Mouse (Mus musculus) mesoderm, embryonic 11.5 days (tissue): ENCODE data around the gene Tmem234.

ENCODE experiments used
- DNase-seq: peaks from one replicate; pipeline ENCODE4 v3.0.0-alpha.2; 2012; ENCODE audit warnings: low read depth, low spot score

The Tmem234 gene

DNA sequence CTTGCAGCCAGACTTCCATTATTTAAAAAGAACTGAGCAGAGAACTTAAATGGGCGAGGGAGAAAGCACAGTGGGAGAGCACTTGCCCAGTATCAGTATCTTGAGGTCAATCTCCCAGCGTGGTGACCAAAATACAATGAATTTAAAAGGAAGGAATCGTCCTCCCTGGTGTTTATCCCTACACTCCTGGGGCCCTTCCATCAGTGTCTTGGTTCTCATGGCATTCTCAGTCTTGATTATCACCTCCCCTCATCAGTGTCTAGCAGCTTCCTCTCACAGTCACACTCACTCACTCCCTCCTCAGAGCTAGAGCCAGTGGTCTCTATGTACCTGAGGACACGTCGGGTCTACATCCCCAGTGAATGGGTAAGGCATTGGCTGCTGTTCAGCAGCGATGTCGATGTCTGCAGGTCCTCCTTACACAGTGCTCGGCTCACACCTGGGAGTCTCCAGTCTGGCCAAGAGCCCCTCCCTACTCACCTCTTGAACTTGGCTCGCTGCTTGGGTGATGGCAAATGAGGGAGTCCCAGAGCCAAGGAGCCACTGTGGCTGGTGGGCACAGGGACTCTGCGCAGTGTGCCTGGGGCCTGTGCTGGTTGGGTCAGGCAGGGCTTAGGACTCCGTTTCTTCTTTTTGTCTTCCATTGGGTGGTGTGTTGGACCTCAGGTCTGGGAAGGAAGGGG is 21.8 kb downstream of the Tmem234 start:
- DNase-seq, result no peak

- no peak for DNase-seq
Measured at GRCm38 (mm10) chr4:129622803-129623535, 22.5 kb downstream of the Tmem234 start.

- DNase-seq, result peak; percentile 43
Measured at GRCm38 (mm10) chr4:129623681-129624091, 23.2 kb downstream of the Tmem234 start, which contains the start of gene Ccdc28b. Ccdc28b (minus strand) TSS chr4:129623947.

GRCm38 (mm10) chr4:129624281-129625028 is 24.0 kb downstream of the Tmem234 start:
- peak; percentile 90 for DNase-seq

DNA sequence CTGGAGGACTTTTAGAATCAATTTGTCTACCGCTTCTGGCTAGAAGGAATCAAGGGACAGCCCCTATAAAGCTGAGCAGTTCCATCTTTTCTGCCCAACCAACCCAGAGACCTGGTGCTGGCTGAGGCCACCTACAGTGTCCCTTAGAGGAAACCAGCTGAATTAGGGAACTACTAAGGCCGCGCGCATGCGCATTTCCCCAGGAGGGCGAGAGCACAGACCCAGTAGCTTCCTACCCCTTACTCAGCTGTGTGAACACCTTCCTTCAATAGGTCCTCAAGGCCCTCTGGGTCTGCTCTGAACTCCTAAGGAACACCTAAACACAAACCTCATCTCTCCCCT is 24.5 kb downstream of the Tmem234 start:
- DNase-seq, result no peak

DNA sequence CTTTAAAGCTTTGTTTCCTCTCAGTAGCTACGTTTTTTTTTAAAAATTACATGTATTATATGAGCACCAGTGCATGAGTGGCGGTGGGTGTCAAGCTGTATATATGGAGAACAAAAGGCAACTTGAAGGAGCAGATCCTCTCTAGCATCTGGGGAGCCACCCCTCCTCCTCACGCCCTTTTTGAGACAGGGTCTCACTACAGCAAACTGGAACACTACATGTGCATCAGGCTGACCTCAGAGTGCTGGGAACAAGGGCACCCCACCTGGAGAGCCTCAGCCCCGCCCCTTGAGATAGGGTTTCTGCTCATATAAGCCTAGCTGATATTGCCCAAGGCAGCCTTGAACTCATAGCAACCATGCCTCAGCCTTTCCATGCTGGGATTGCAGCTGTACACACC is 25.0 kb downstream of the Tmem234 start:
- no peak for DNase-seq

DNA sequence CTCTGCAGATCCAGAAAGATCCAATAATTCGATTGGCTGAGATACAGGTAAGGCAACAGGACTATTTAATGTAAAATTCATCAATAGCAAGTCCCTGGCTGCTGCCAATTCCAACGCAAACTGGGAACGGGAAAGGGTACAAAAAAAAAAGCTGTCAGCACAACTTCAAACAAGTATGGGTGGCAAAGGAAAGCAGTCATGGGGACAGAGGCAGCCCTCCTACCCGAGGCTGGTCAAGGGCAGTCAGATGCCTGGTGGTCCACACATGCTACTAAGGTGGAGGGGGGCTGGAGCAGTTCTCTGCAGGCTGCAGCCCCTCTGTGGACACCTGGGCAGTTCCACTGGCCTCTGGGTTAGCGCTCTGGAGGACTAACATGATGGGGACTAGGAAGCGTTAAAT is 25.6 kb downstream of the Tmem234 start:
- no peak for DNase-seq

DNA sequence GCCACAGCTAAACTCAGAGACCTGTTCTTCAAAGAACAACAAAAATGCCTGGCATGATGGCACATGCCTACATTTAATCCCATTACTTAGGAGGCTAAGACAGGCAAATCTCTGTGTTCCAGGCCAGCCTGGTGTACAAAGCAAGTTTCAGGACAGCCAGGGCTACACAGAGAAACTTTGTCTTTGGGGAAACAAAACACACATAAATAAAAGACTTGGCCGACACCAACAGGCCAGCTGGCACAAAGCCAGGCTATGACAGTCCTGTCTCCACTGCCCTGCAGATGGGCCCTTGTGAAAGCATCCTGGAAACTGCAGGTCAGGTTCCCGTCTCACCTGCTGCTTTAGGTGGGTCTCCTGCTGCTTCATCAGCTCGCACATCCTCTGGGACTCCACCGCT is 30.5 kb downstream of the Tmem234 start:
- DNase-seq, result no peak

DNA sequence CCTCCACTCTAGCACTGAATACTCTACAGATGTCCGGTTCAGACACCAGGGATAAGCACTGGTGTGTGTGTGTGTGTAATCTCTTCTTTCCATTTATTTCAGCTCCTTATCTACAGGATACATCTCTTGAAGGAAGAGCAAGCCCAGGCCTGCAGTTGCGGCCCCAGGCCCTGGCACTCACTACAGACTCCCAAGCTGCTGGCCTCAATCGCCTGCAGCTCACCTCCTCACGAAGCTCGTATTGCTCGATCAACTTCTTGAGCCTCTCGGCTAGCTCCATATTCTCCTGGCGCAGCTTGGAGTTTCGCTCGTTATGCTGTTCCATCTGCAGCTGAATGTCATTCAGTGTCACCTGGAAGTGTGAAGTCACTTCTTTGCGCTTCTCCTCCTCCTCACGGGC is 31.4 kb downstream of the Tmem234 start:
- no peak for DNase-seq

DNA sequence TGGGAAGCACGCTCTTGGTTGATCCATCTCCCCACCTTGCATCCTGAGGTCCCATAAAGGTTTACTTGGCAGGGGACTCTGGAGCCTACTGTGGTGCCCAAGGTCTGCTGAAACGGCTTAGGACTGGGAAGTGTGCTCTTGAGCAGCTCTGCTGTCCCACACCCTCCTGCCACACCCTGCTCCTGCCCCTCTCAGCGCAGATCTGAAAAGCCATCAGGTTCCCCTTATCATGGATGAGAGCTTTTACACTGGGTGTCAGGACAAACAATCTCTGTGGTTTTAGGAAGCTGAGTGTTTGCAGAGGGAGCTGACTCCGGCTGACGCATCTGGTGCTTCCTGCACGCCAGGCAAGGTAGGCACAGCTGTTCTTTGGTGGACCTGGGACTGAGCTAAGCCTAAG is 33.4 kb downstream of the Tmem234 start:
- DNase-seq, result no peak

DNA sequence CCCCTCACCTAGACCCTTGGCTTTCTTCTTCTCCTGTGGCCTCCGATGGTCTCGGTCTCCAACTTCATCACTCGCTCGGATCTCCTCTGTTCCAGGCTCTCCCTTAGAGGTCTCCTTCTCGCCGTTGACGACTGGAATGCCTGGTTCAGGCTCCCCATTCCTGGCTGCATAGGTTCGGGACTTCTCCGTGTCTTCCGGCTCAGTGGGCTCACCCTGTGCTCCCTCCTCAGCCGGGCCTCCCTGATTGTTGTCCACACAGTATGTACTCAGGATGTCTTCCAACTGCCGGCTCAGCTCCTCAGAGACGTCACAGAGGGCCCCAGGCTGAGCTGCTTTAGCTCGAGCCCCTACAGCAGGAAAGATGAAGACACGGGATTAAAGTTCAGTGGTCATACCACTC is 38.8 kb downstream of the Tmem234 start:
- DNase-seq, result no peak

DNA sequence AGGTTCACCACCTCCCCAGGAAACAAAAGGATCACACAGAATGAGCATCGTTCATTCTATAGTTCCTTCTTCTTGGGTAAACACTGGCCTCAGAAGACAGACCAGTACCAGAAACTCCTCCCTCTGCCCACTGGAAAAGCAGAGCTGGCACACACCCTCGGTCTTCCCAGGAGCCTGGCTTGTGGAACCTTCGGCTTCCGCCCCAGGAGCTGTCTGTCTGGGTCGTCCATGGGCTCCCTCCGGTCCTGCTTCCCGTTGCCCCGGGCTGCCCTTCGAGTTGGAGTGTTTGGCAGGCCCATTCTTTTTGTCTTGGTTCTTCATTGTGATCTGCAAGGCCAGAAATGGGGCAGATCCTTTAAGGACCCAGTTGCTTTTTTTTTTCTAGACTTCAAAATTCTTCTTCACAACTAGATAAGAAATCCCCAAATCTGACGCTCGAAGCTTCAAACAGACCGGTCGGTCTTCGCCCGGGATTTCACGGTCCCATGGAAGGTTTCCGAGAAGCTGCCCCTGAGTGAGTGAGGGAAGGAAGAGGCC is 39.7 kb downstream of the Tmem234 start:
- no peak for DNase-seq

GRCm38 (mm10) chr4:129640638-129641467 is 40.4 kb downstream of the Tmem234 start, which contains the start of gene Txlna:
Txlna (minus strand) TSS chr4:129641065.
- DNase-seq, result peak; percentile 98

DNA sequence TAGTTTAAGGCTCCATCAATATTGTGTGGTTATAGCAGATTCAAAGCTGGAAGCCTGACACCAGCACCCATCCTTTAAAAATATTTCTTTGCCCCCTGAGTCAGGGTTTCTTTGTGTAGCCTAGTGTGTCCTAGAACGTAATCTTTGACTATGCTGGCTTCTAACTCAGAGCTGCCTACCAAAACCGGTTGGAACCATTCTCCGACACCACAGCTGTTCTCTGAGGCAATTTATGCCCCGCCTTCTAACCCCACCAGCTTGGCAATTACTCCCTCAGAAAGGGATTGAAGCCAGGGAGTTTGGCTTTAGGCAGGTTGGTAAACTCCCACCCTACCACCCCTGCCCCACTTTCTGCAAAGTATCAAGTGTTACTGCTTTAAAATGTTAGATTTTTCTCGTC is 41.3 kb downstream of the Tmem234 start:
- DNase-seq, result no peak

- no peak for DNase-seq
Measured at GRCm38 (mm10) chr4:129645204-129645603, 44.7 kb downstream of the Tmem234 start.

GRCm38 (mm10) chr4:129648656-129649055 is 48.2 kb downstream of the Tmem234 start:
- DNase-seq, result no peak

DNA sequence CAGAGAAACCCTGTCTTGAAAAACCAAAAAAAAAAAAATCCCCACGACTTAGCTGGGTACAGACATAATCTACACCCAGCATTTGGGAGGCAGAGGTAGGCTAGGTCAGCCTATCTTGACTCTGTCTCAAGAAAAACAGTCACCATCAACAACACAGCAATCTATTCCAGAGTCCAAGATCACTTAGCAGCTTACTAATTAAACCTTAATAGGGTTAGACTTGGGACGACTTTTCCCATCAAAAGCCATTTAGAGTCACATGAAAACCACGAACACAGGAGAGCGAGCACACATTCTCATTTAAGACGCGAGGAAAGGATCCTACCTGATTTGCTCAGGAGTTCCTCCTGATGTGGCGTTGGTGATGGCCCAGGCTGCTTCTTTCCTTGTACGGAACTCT is 49.9 kb downstream of the Tmem234 start:
- DNase-seq, result no peak

DNA sequence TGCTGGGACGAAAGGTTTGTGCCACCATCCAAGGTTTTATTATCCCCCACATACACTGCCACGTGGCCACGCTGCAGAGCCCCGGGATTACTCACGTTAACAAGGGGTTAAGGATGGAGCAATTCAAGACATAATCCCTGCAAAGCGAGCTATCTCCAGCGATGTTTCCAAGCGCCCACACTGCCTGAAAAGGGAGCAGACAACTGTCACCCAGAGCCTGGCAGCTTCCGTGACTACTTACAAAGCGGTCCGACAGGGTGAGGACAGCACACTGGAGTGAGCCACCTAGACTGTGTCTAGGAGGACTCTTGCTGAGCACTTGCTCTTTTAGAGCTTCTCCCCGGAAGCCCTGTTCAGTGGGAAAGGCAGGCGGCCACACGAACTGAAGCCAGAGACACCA is 54.3 kb downstream of the Tmem234 start:
- no peak for DNase-seq

DNA sequence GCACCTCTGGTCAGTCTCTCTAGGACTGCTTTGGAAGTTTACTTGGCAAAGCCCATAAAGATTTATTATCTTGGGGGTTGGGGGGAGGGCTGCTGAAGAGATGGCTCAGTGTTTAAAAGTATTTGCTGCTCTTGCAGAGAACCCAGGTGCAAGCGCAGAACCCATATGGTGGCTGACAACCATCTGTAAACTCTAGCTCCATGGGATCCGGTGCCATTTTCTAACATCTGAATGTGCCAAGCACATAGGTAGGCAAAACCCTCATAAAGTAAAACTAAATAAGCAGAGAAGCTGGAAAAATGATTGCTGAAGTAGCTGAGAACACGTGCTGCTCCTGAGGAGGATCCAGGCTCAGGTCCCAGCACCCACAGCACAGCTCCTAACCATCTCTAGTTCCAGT is 61.1 kb downstream of the Tmem234 start:
- no peak for DNase-seq

DNA sequence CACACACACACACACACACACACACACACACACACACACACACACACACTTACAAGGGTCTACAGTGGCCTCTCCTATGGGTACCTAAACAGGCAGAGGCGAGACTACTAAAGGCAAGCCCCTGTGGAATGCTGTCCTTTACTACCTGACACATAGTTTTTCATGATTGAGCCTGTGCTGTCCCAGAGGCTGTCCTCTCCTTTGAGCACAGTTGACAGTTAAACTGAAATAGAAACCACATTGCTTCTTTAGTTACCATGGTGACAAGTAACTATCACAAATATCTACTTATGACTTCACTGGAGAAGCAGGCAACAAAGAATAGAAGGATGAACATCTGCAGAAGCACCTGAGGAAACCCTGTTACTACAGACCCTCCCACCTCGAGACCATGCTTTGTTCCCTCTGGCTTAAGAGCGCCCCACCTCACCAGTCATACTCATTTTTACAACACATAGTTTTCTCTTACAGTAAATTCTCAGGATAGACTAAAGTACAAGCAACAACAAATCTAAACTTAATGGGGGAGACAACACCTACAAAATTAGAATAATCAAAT is 61.9 kb downstream of the Tmem234 start:
- DNase-seq, result no peak

GRCm38 (mm10) chr4:129671491-129672082 is 71.1 kb downstream of the Tmem234 start:
- peak; percentile 61 for DNase-seq
